Mouse (Mus musculus): Measurements from ENCODE around the gene Vps37b. TPM values are rescaled to one million over a fixed set of nuclear protein-coding genes. Genes with fewer than 3 reads are reported as not detected.

Gene Vps37b
- polyA plus RNA-seq, 1 experiment from 2014 or later, result 16.5 TPM

DNA sequence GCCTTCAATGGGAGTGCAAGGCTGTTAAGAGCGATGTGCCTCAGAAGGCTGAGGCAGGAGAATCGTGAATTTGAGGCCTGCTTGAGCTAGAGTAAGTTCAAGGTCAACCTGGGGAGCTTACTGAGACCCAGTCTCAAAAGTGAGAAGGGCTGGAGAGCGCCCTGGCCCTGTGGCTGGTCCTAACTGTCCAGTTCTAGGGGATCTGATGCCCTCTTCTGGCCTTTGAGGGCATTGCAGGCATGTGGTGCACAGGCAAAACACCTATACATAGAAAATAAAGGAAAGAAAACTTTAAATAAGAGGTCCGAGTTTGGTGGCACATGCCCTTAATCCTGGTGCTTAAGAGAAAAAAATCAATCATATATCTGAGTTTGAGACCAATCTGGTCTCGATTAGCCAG, 39.3 kb downstream of the Vps37b start:
- no peak overlapping the region for H3K4me3 ChIP-seq (replicated peaks)
- H3K36me3 ChIP-seq (replicated peaks), result peaks cover 27% of the 10 kb centered on the region
- no peak overlapping the region for H3K27ac ChIP-seq (replicated peaks)
- H3K4me1 ChIP-seq (replicated peaks), result peaks cover 12% of the 10 kb centered on the region
- WGBS (ENCODE audit: insufficient replicate concordance), result 29% methylated on average over 5 of the region's 5 CpGs
- no peak for ATAC-seq (ENCODE audit: insufficient read depth)
- H3K4me2 ChIP-seq, result no peak overlapping the region
- H3K9me3 ChIP-seq (replicated peaks), result no peaks in the 10 kb centered on the region
- no peak overlapping the region for H3K9ac ChIP-seq
- no peaks in the 10 kb centered on the region for H3K27me3 ChIP-seq

DNA sequence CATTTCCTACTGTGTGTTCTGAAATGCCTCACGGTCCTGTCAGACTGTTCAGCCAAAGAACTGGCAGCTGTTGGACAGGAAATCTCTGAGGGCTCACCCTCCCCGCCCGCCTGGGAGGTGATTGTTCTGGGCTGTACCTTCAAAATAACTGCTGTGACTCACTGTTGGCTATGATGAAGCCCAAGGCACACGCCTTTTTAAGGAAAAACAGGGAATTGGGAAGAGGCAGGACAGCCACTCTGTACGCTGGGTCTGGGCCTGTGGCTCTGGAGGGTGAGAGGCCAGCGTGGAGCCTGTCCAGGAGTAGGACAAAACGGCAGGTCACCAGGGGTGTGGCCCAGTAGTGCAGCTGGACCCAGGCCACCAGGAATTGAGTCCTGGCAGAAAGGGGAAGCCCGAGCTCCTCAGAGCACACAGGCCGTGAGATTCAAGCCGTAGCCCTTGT, 39.9 kb downstream of the Vps37b start:
- no peak overlapping the region for H3K27ac ChIP-seq (replicated peaks)
- peak; percentile 5; the same call in 1 of the 2 replicates for ATAC-seq (ENCODE audit: insufficient read depth)
- H3K4me1 ChIP-seq (replicated peaks), result peaks cover 18% of the 10 kb centered on the region

DNA sequence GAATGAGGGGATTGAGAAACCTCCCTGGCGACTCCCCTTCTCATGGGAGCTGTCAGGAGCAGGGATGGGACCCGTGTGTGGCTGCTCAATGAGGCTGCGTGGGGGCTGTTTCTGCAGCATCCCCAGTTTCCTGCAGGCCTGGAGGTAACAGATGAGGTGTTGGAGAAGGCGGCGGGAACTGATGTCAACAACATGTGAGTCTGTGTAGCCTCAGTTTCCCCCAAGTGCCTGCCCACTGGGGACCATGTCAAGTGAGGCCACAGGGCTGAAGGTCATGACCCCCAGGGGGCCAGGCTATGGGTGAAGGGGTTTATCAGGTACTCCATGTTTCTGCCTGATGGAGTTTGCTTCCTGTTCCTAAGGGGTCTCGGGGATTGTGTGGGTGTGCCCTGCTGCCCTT, 40.7 kb downstream of the Vps37b start:
- no peaks in the 10 kb centered on the region for H3K9me3 ChIP-seq (replicated peaks)
- H3K36me3 ChIP-seq (replicated peaks), result peaks cover 15% of the 10 kb centered on the region; the same call in 1 of the 2 replicates
- no peak for ATAC-seq (ENCODE audit: insufficient read depth)
- 65% methylated on average over 6 of the region's 6 CpGs for WGBS (ENCODE audit: insufficient replicate concordance)
- H3K9ac ChIP-seq, result no peak overlapping the region
- no peak overlapping the region for H3K4me2 ChIP-seq
- H3K27me3 ChIP-seq, result no peaks in the 10 kb centered on the region
- no peak overlapping the region for H3K27ac ChIP-seq (replicated peaks)
- H3K4me3 ChIP-seq (replicated peaks), result no peak overlapping the region
- H3K4me1 ChIP-seq (replicated peaks), result peaks cover 25% of the 10 kb centered on the region

More for the DNA sequence above, 39.9 kb downstream of the Vps37b start:
- no peak overlapping the region for H3K9ac ChIP-seq
- H3K4me2 ChIP-seq, result no peak overlapping the region
- 59% methylated on average over 10 of the region's 10 CpGs for WGBS (ENCODE audit: insufficient replicate concordance)
- peaks cover 21% of the 10 kb centered on the region for H3K36me3 ChIP-seq (replicated peaks)
- H3K9me3 ChIP-seq (replicated peaks), result no peaks in the 10 kb centered on the region
- H3K4me3 ChIP-seq (replicated peaks), result no peak overlapping the region
- no peaks in the 10 kb centered on the region for H3K27me3 ChIP-seq

DNA sequence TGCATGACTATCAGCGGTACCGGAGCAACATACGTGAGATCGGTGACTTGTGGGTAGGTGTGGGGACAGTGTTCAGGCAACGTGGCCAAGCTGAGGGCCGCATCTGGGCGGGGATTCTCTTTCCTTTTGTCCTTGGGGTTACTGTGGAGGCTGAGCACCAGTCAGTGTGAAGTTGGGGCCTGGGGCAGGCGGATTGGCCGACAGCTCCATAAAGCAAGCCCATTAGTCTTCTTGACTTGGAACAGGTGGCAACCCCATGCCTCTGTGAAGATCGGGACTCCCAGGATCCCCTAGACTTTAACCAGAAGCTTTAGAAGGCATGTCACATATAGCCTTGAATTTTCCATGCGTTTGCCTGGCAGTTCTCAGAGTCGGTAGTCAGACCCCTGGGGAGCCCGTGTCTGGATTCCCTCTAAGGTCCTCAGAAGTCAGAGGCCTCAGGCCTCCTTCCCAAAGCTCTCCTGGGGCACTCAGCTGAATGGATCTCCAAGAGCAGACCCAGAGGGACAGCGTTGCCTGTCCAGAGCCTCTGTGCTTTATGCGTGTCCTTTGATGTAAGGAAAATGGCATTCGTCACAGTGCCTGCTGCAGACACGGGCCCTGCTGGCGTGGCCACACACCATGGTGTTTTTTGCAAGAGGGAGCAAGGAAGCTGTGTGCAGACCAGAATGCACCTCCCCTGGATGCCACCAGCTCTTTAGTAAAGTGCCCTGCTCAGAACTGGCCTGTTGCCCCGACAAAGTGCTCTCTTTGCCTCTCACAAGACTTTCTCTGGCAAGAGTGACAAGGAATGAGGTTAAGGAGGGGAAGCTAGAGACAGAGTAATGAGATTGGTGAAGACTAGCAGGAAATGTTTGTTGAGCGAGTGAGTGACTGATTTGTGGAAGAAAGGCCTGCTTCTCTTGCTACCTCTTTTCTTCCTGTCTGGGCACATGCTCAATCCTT, 41.9 kb downstream of the Vps37b start:
- no peak for ATAC-seq (ENCODE audit: insufficient read depth)
- Histone ChIP-seq H3K36me3 (replicated peaks) (0 out of 2 replicates have a peak, but pooled peaks cover 9% of the 10 kb centered on the region), H3K27me3 (no peaks in the 10 kb centered on the region), H3K4me2 (no peak overlapping the region), H3K27ac (replicated peaks) (no peak overlapping the region), H3K9me3 (replicated peaks) (no peaks in the 10 kb centered on the region), H3K4me1 (replicated peaks) (peaks cover 21% of the 10 kb centered on the region), H3K4me3 (replicated peaks) (no peak overlapping the region), H3K9ac (no peak overlapping the region)
- 72% methylated on average over 20 of the region's 20 CpGs for whole genome bisulfite sequencing (ENCODE audit: insufficient replicate concordance)

DNA sequence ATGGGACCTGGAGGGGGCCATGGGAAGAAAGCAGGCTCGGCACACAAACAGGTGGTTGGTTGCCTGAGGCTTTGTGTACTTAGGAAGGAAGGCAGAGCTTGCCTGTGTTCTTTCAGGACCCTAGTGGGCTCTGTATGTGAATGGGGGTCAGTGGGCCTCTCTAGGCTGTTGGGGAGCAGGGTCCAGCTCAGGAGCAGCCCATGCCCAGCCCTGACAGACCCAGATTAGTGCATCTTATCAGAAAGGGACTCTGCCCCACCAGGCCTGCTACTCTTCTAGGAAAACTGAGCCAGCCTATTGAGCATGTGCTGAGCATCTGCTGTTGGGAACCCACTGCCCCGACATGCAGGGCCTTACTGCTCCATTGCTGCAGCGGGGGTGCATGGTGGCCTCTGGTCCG, 44.6 kb downstream of the Vps37b start:
- no peak for ATAC-seq (ENCODE audit: insufficient read depth)
- Histone ChIP-seq H3K27me3 (no peaks in the 10 kb centered on the region), H3K36me3 (replicated peaks) (0 out of 2 replicates have a peak, but pooled peaks cover 13% of the 10 kb centered on the region), H3K4me2 (no peak overlapping the region), H3K9ac (no peak overlapping the region), H3K4me3 (replicated peaks) (no peak overlapping the region), H3K27ac (replicated peaks) (no peak overlapping the region), H3K4me1 (replicated peaks) (peaks cover 32% of the 10 kb centered on the region), H3K9me3 (replicated peaks) (no peaks in the 10 kb centered on the region)
- 59% methylated on average over 4 of the region's 4 CpGs for WGBS (ENCODE audit: insufficient replicate concordance)

DNA sequence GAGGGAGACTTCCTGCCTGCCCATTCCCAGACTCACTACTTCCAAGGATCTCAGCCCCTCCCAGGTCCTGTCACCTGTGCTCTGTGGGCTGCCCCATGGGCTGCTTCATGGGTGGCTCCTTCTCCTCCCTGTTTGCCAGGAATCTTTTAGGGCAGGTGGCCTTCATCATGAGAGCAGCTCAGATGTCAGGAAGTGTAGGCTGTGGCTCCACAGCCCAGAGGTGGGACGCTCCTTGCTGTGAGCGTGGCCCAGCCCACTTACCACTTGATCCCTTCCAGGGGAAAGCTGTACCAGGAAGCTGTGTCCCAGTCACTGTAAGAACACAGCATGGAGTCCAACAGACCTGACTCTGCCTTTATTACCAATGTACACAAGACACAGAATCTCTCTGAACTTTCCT, 45.1 kb downstream of the Vps37b start:
- H3K9ac ChIP-seq, result no peak overlapping the region
- ATAC-seq (ENCODE audit: insufficient read depth), result no peak
- H3K27ac ChIP-seq (replicated peaks), result no peak overlapping the region
- 0 out of 2 replicates have a peak, but pooled peaks cover 13% of the 10 kb centered on the region for H3K36me3 ChIP-seq (replicated peaks)
- H3K27me3 ChIP-seq, result no peaks in the 10 kb centered on the region
- H3K4me3 ChIP-seq (replicated peaks), result no peak overlapping the region
- no peaks in the 10 kb centered on the region for H3K9me3 ChIP-seq (replicated peaks)
- H3K4me2 ChIP-seq, result no peak overlapping the region
- 58% methylated on average over 2 of the region's 2 CpGs for WGBS (ENCODE audit: insufficient replicate concordance)
- peaks cover 35% of the 10 kb centered on the region for H3K4me1 ChIP-seq (replicated peaks)

DNA sequence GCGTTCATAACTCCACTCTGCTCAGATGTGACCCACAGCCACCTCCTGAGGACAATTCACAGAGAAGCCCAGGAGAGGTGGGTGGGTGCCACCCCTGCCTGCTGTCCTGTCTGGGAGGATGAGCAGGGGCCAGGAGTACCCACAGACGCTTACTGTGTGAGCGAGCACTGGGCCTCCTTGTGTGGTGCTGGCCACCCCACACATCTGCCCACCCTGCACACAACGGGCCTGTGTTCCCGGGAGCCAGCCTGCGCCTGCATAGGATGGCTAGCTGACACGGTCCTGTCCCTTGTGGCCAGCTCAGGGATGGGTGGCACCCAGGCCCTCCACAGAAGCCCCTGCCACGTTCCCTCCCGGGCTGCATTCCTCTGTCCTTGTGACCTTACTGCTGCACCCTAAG, 46.6 kb downstream of the Vps37b start:
- Histone ChIP-seq H3K4me3 (replicated peaks) (no peak overlapping the region), H3K36me3 (replicated peaks) (0 out of 2 replicates have a peak, but pooled peaks cover 6% of the 10 kb centered on the region), H3K27ac (replicated peaks) (no peak overlapping the region), H3K9me3 (replicated peaks) (no peaks in the 10 kb centered on the region), H3K4me1 (replicated peaks) (peaks cover 40% of the 10 kb centered on the region), H3K4me2 (no peak overlapping the region), H3K27me3 (no peaks in the 10 kb centered on the region), H3K9ac (no peak overlapping the region)
- WGBS (ENCODE audit: insufficient replicate concordance), result 71% methylated on average over 9 of the region's 9 CpGs
- ATAC-seq (ENCODE audit: insufficient read depth), result no peak

DNA sequence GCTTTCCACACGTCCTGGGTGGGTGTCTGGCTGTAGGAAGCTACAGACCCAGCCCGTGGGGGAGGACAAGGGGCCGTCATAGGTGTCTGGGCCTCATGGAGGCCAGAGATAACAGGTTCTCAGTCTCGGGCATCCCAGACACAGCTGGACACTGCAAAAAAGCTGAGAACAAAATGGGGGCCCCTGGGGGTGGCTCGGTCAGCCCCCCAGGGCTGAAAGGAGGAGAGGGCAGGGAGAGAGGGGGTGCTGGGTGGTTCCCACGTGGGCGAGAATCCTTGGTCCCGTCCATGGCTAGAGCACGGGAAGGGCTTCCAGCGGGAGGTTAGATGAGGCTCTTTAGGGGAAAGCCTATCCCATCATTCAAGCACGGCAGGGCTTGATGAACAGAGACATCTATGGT, 49.2 kb downstream of the Vps37b start:
- Histone ChIP-seq H3K4me3 (replicated peaks) (no peak overlapping the region), H3K27me3 (no peaks in the 10 kb centered on the region), H3K36me3 (replicated peaks) (0 out of 2 replicates have a peak, but pooled peaks cover 4% of the 10 kb centered on the region), H3K9me3 (replicated peaks) (no peaks in the 10 kb centered on the region), H3K4me1 (replicated peaks) (peaks cover 56% of the 10 kb centered on the region), H3K9ac (no peak overlapping the region), H3K27ac (replicated peaks) (no peak overlapping the region), H3K4me2 (no peak overlapping the region)
- no peak for ATAC-seq (ENCODE audit: insufficient read depth)
- 57% methylated on average over 11 of the region's 11 CpGs for WGBS (ENCODE audit: insufficient replicate concordance)

DNA sequence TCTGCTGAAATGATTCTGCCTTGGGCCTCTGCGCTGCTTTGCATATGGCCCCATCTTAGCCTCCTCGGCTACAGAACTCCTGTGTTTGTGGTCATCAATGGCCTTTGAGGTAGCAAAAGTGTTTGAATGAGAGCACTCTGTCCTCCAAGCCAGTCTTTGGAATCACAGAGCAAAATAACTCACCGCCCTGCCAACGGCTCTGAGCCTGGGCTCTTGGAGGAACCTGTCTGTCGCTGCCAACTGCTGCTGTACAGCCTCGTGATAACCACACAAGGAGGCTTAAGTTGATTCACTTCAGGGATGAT, 50.9 kb downstream of the Vps37b start:
- Histone ChIP-seq H3K36me3 (replicated peaks) (0 out of 2 replicates have a peak, but pooled peaks cover 4% of the 10 kb centered on the region), H3K9me3 (replicated peaks) (no peaks in the 10 kb centered on the region), H3K4me3 (replicated peaks) (no peak overlapping the region), H3K9ac (no peak overlapping the region), H3K4me1 (replicated peaks) (peaks cover 55% of the 10 kb centered on the region), H3K27ac (replicated peaks) (no peak overlapping the region), H3K27me3 (0 out of 2 replicates have a peak, but pooled peaks cover 3% of the 10 kb centered on the region), H3K4me2 (no peak overlapping the region)
- no peak for ATAC-seq (ENCODE audit: insufficient read depth)
- 57% methylated on average over 6 of the region's 6 CpGs for whole genome bisulfite sequencing (ENCODE audit: insufficient replicate concordance)

DNA sequence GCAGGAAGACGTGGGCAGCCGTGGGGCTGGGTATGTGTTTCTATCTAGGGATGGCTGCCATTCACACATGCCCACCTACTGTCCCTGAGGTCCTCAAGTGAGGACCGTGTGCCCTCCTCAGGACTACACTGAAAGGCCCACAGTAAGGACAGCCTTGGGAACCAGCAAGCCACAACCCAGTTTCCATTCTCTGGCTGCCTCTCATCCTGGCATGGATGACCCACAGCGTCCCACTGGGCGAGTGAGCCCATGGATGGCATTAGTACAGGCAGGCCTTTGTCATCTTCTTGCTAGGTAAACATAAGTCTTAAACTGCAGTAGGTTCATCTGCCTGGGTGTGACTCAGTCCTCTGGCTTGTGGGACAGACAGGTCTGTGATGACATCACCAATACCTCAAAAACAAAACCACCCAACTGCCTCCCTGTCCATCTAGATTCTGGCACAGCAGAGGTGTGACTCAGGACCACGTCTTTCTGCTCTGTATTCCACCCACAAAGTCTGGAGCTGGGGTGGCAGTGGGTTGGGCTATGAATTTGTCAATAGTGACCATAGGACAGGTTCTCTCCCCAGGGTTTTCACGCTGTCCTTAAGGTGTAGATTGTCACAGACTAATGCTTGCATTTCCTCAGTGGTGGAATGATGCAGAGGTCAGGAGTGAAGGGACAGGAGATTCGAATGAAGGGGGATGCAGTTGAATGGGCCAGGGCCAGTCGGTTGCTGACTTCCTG, 51.4 kb downstream of the Vps37b start:
- 0 out of 2 replicates have a peak, but pooled peaks cover 4% of the 10 kb centered on the region for H3K36me3 ChIP-seq (replicated peaks)
- 0 out of 2 replicates have a peak, but pooled peaks cover 7% of the 10 kb centered on the region for H3K27me3 ChIP-seq
- H3K27ac ChIP-seq (replicated peaks), result no peak overlapping the region
- no peak for ATAC-seq (ENCODE audit: insufficient read depth)
- no peaks in the 10 kb centered on the region for H3K9me3 ChIP-seq (replicated peaks)
- 54% methylated on average over 9 of the region's 9 CpGs for WGBS (ENCODE audit: insufficient replicate concordance)
- H3K4me3 ChIP-seq (replicated peaks), result no peak overlapping the region
- H3K9ac ChIP-seq, result no peak overlapping the region
- no peak overlapping the region for H3K4me2 ChIP-seq
- peaks cover 58% of the 10 kb centered on the region for H3K4me1 ChIP-seq (replicated peaks)

DNA sequence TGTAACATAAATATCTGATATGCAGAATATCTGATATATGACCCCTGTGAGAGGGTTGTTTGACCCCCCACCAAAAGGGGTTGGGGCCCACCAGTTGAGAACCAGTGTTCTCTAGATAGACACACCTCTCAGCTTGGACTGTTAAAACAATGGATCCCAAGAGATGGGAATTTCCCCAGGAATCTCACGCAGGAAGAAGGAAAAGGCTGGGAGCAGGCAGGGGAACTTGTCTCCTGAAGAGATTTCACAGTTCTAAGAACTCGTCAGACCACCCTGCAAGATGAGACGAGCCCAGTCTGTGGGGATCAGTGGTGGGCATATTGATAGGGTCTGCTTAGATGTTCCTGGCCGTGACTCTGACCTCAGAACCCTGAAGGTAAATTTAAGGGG, 52.1 kb downstream of the Vps37b start:
- H3K27ac ChIP-seq (replicated peaks), result no peak overlapping the region
- 55% methylated on average over 4 of the region's 4 CpGs for WGBS (ENCODE audit: insufficient replicate concordance)
- no peak overlapping the region for H3K9ac ChIP-seq
- no peak overlapping the region for H3K4me3 ChIP-seq (replicated peaks)
- ATAC-seq (ENCODE audit: insufficient read depth), result no peak
- H3K4me2 ChIP-seq, result no peak overlapping the region
- peaks cover 60% of the 10 kb centered on the region for H3K4me1 ChIP-seq (replicated peaks)
- no peaks in the 10 kb centered on the region for H3K9me3 ChIP-seq (replicated peaks)
- 0 out of 2 replicates have a peak, but pooled peaks cover 4% of the 10 kb centered on the region for H3K36me3 ChIP-seq (replicated peaks)
- H3K27me3 ChIP-seq, result peaks cover 10% of the 10 kb centered on the region; the same call in 1 of the 2 replicates
